Mouse (Mus musculus) c-Kit-negative CD71-positive TER-119-positive erythroid progenitor cells, embryonic 14.5 days (primary cell): ENCODE measurements around the gene Hist1h2ac.
A peak's percentile ranks its signal among the peaks of the same experiment; 100 is the strongest.
"Not testable (repeated sequence)": the region's sequence is repeated elsewhere in the genome, so short reads cannot be mapped to it uniquely, and the experiment has no call there.

Experiments
- DNase-seq: peaks from one replicate; pipeline ENCODE4 v3.0.0-alpha.2; 2013; ENCODE audit warnings: low read depth, low spot score

Gene Hist1h2ac

DNA sequence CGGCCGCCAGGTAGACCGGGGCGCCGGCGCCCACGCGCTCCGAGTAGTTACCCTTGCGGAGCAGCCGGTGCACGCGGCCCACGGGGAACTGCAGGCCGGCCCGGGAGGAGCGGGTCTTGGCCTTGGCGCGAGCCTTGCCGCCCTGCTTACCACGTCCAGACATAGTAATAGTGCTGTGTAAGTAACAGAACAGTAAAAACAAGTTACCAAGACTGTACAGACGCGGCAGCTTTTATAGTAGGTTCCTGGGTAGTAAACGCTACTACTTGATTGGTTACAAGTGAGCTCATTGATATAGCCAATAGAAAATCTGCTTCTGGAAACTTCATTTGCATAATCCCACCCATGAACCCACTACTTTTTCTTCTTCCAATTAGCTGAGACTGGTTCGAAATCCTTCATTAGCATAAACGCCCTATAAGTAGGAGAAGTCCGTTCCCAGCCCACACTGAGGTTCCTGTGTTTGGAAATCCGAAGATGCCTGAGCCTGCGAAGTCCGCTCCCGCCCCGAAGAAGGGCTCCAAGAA, at the start of gene Hist1h2ac, which contains the start of gene Hist1h2bc:
Gene Hist1h2ac, minus strand, starts transcription at position 194 of the 527 bp plus-strand sequence.
Gene Hist1h2bc, plus strand, starts transcription at position 445 of the 527 bp plus-strand sequence.
- DNase-seq, result peak; percentile 98

DNA sequence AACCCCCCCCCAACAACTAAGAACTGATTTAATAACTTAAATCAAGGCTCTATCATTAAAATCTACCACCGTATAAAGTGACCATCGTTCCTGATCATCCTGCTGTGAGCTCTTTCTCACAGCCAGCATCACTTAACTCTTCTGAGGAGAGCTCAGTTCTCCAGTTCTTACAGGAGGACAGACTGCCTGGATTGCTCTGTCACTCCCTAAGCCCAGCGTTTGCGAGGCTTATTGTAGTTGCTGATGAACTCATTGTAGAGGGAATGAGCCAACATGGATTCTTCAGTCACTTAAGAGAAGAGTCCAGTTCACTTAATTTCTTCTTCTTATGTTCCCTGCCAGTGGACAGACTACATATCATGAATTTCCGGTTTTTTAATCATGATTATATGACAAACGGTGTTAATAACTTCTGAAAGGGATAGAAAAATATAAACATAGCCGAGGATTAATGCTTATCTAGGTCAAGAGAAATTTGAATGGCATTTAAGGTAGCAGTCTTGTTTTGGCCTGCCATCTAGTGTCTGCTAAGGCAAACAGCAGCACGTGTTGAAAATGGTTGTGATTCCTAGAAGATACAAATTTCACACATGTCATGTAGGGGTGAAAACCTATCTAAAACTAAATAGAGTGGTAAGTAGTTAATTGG, 48.5 kb upstream of the Hist1h2ac start:
- DNase-seq, result peak; percentile 16

DNA sequence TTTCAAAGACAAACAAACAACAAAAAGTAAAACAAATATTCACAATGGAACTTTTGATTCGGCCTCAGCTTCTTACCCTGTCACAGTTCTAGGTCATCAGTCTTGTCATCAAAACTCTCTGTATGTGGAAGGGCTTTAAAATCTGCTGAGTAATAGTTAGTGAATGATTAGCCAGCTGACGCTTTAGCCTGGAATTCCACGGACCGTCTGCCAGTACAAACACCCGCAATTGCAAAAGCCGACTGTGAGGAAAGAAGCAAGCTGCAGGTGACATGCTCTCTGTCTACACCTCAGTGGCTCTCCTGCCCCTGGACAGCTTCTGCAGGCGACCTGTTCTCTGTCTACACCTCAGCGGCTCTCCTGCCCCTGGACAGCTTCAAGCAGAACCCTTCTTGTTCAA, 46.7 kb upstream of the Hist1h2ac start:
- DNase-seq, result no peak

DNA sequence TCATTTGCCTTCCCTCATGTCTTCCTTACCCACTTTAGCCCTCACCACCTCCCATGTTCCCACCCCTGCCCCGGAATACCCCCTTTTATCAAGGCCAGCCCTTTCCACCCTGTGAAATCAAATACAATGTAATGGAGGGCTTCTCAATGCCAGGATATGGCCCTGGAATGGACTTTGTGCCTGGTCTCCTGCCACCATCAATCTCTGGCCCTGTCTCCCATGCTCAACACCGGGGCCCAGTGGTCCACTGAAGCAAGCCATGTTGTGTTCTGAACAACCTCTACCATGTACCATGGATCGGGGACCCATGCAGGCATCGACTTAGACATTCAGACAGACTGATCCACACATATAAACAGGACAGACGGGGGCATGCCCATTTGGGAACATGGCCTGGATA, 46.0 kb upstream of the Hist1h2ac start:
- no peak for DNase-seq

DNA sequence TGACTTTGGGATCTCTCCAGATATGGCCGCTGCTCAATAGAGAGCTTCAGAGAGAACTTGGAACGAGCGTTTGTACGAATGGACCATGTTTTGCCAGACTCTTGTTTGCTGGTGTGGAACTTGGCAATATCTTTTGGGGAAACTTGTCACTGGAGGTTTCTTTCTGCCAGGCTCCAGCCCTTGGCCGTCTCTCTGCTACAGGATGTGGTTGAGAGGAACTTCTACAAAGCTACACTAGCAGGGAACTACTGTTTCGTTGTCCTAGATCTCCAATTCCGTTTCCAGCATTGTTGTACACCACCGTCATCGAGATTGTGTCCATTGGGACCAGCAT, 45.4 kb upstream of the Hist1h2ac start:
- DNase-seq, result no peak

DNA sequence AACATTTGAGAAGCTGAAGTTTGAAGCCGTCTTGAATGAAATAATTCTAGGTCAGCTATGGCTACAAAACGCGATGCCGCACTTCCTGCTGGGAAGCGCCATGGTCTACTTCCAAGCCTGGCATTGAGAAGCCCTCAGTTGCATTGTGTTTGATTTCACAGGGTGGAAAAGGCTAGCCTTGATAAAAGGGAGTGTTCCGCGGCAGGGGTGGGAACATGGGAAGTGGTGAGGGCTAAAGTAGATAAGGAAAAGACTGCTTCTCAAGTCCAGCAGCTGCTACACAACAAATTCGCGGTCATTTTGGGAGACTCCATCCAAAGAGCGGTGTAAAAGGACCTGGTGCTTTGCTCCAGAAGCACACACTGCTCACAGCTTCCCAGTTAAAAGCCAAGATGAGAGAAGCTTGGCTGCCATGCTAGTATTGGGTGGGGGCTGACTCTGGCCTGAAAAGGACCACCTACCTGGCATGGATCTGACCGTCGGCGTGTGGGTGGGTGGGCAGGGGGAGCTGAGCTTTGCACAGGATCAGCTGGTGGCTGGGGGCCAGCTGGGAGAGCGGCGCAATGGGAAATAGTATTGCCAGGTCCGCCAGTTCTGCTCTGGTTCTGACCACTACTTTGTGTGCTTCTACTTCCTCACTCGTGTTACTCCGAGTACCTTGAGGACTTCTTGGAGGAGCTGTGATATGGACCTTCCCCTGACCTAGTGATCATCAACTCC, 44.9 kb upstream of the Hist1h2ac start:
- no peak for DNase-seq

DNA sequence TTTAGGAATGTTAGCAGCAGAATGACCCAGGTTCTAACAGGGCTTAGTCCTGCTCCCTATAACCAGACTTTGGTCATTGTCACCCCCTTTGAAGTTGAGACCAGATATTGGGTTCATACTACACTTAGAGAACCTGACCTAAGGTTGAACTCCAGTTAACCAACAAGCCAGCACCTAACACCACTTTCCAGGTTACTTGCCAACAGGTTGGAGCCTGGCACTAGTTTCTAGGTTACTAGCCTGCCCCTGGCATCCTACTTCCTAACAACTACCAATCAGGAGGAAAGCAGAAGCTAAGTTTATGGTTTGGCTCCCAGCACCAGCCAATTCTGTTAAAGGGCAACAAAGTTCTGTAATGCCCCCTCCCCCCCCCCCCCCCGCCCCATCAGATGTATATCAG, 41.5 kb upstream of the Hist1h2ac start:
- DNase-seq, result no peak

DNA sequence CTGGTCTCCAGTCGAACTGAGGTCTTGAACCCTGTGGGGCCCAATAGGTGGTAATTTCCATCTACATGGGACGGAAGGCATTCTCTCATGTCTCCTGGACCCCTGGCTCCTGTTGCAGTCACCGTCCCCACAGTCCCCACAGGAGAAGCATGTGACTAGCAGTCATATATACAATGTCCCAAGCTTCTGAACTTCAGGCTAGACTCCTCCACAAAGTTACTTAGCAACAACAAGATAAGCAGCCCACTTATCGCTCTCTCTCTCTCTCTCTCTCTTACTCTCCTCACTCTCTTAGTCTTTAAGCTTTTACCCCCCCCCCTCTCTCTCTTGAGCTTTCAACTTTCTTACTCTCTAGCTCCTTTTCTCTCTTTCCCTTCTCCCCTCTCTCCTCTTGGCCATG, 40.5 kb upstream of the Hist1h2ac start:
- no peak for DNase-seq

DNA sequence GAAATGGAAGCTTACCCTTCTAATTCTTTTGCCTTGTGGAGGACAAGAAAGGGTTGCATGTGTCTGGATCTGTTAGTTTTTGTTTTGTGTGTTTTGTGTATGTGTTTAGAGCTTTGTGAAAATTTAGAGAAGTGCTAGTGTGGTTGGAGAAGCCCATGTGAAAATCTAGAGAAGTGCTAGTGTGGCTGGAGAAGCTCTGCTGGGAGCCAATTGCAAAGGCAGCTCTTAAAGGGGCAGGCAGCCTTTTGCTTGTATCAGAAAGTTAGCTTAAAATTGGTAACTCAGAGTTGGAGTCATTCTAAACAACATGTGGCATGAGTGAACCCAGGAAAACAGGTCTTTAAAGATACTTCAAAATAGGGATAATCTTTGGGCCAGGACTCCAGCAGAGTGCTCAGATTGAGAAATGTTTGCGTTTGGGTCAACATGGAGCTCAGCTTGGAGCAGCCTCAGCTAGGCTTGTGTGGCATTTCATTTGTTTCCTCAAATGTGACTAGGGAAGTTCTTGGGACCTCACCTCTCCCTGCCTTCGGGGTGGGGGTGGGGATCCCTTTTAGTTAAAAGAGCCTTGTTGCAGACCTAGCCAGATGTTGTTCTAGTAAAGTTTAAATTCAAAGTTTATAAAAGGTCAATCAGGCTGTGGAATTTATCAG, 34.0 kb upstream of the Hist1h2ac start:
- DNase-seq, result not testable (repeated sequence)

DNA sequence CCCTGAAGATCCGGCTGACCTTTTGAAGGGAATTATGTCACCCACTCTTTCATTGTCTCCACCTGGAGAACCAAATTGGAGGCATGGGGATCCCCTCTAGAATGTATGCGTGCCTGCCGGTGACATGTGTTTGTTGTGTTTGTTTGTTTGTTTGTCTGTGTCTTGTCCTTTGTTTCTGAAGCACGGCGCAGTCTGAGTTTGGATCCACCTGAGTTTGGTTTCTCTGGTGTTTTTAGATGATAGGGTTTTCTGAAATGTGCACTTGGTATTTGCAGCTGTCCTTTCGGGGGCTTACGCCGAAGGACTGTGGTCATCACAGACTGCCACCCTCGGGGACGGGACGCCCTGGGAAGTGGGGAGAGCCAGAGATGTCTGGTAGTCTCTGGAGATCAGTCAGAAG, 33.4 kb upstream of the Hist1h2ac start:
- no peak for DNase-seq

DNA sequence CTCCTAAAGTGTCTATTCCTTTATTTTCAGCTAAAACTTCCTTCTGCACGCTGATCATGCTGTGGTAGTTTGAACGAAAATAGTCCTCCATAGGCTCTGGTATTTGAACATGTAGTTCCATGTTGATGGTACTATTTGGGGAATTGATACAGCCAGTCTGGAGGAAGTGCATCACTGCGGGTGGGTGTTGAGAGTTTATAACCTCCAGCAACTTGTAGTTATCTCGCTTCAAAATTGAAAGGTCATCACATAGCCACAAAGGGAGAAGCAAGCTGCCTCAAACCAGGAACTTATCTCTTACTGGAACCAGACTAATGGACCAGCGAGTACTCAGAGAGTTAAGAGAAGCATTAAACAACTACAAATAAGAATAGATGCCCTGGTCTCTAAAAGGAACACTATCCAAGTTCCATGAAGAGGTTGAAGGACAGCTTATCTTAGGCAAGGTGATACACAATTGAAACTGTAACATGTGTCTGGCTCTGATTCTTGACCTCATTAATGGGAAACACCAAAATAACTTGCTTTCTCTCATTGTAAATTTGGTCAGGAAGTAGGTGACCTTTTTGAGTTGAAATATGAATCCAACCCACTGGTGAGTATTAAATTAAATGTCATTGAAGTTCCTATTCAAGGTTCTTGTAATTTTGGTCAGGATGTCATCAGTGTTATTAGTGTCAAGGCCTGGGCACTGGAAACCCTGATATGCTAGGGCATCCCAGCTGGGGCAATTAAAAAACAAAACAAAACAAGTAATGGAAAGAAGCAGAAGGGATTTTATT, 32.7 kb upstream of the Hist1h2ac start:
- no peak for DNase-seq

DNA sequence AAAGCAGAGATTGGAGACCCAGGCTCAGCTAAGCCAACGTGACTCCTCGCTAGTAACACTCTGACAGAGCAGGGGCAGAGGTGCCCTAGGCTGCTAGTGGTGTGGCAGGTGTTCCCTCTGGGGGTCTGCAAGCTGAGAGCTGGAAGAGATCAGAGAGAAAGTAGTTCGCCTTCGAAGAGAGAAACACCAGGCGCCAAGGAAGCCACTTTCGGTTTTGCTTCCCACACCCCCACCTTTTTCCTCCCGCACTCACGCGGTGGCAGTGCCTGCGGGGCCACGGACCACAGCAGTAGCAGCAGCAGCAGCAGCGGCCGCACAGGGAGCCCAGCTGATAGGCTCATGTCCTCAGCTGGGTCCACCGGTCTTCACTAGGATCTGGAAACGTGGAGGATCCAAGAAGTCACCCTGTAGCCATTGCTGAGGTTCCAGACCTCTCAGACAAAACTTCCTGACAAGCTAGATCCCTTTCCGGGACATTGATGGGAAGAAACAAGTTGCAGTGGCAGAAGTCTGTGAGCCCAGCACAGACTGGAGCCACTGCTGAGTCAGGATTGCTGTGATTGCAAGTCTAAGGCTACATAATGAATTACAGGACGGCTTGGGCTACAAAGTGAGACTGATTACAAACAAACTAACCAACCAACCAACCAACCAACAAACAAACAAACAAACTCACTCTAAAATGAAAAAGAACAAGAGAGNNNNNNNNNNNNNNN, 26.8 kb upstream of the Hist1h2ac start, which contains the start of gene Hfe:
Gene Hfe, minus strand, starts transcription at position 481 of the 716 bp plus-strand sequence.
- DNase-seq, result no peak

DNA sequence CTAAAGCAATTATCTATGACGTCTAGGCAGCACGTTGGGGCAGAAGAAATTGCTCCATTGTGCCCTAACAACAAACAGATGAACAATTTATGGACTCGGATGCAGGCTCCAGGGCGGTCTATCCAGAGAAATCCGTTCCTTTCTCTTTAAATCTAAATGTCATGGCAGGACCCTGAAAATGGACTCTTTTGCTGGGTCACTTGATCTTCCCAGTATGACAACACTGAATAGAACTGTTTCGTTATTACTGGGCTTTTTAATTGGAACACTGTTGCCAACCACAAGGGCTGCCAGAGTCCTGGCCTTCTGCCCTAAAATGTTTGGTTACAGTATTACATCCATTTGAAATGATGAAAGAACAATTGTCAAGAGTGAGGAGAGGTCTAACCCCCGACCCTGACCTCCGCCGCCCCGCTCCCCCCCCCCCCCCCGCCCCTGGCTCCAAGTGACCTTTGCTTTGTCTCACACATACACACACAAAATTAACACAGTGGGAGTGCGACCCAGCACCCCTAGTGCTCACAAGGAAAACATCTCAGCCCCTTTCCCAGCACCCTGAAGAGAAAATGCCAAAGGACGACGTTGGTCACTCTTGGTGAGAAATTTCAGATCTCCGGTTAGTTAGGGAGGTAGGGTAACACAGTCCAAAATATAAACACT, 26.1 kb upstream of the Hist1h2ac start:
- no peak for DNase-seq

DNA sequence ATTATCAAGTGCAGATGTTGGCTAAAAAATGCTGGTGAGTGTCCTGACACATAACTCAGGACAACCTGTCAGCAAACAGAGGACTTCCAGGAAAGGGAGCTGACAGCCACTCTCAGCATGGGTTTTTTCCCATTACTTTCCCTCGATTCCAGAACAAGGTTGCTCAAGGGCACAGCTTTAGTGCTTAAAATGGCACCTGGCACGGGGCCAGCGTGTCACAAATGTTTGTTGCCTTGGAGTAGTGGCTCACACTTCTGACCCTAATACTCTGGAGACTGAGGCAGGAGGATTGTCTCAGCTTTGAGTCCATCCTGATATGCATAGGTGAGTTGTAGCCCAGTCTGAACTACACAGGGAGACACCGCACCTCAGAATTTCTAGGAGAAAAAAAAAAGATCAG, 24.9 kb upstream of the Hist1h2ac start:
- DNase-seq, result no peak

DNA sequence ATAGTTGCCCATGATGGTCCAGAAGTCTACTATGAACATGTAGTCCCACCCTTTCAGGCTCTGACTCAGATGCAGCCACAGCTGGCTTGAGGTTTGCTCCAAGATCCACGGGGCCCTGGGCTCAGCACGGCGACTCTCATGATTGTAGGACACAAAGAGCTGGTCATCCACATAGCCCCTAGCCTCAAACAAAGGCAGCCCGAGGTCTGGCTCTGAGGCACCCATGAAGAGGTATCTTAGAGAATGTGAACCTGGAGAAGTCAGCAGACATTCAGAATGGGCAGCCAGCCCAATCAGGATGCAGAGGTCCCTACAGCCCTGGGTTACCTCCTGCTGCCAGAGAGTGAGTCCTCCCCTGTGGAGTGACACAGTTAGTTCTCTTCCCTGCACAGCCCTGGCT, 24.3 kb upstream of the Hist1h2ac start:
- no peak for DNase-seq

DNA sequence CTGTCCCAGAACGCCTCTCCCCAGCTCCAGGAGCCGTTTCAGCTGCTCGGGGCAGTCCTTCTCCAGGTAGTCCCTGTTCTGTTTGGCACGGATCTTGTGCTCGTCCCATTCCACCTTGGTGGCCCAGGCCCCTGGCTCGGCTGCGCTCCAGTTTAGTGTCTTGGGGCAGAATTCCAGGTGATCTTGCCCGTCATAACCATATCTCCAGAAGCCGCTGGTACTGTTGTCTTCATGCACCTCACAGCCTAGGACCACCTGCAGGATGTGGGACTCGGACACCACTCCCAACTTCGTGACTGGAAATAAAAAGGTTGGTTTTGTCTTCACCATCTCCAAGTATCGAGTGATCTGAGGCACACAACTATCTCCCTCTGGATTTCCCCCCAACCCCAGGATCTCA, 23.0 kb upstream of the Hist1h2ac start:
- DNase-seq, result no peak

DNA sequence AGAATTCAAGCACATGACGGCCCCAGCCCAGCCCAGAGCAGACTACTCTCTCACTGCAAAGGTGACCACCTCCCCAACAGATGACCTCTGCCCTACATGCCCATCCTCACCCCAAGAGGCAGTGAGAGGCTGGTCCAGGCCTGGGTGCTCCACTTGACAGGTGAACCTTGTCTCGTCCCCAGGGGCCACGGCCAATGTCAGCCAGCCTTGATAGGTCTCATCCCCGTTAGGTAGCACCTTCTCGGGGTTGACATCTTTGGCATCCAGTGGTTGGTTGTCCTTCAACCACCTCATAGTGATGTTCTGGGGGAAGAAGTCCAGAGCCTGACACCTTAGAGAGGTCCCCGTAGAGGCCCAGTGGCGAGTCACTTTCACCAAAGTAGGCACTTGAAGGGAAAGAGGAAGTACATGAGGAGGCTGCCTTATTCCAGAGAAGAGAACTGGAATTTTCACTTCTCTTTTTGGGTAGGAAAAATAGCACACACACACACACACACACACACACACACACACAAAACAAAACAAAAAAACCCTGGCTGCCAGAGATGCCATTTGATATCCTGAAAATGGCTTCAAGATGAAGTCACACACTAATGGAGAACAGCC, 22.1 kb upstream of the Hist1h2ac start:
- no peak for DNase-seq

DNA sequence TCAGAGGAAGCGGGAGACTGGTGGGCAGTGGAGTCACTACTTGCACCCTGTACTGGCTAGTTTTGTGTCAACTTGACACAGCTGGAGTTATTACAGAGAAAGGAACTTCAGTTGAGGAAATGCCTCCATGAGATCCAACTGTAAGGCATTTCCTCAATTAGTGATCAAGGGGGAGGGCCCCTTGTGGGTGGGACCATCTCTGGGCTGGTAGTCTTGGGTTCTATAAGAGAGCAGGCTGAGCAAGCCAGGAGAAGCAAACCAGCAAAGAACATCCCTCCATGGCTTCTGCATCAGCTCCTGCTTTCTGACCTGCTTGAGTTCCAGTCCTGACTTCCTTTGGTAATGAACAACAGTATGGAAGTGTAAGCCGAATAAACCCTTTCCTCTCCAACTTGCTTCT, 19.1 kb upstream of the Hist1h2ac start:
- not testable (repeated sequence) for DNase-seq

DNA sequence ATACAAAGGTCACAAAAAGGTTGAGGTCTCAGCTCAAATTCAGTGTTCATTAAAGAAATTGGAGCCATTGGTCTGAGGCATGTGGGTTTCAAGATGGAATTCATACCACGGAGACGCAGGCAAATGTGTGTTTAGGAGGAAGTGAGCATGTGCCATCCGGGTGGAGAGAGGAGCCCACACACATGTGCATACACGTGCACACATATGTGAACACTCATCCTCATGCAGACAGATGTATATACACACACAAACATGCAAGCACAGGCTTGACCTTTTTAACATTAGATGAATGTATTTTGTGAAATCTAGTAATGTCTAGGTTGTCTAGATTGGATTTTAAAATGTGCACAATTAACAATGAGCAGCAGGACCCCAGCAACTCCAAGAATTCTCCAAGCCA, 18.5 kb upstream of the Hist1h2ac start:
- no peak for DNase-seq
